Mouse (Mus musculus) lung, postnatal 0 days (tissue): Measurements from ENCODE around the gene Dcun1d4.

Source experiments
- CTCF ChIP-seq: IDR thresholded peaks from 2 replicates; pipeline ENCODE4 v1.5.1; 2016; ENCODE audit warnings: antibody characterized with exemption, mild to moderate bottlenecking
- EP300 ChIP-seq: IDR thresholded peaks from 2 replicates; pipeline ENCODE4 v1.6.1; 2016; ENCODE audit warnings: antibody characterized with exemption, mild to moderate bottlenecking, control low read depth

- no peak for TF ChIP-seq CTCF
- no peak for TF ChIP-seq EP300
Measured at GRCm38 (mm10) chr5:73514202-73514601, 33.4 kb downstream of the Dcun1d4 start.
